Mouse (Mus musculus): Measurements from ENCODE around the gene Scand1.

Scand1 gene

GRCm38 (mm10) chr2:156307261-156307660 is 5.2 kb downstream of the Scand1 start:
- peak in 1 of 2 experiments; percentile 41 for DNase-seq (ENCODE audit: low spot score in 2 of 2)

- DNase-seq (ENCODE audit: low spot score in 2 of 2), result no peak
Measured at GRCm38 (mm10) chr2:156305818-156306217, 6.7 kb downstream of the Scand1 start.

- no peak for DNase-seq (ENCODE audit: low spot score in 2 of 2)
Measured at GRCm38 (mm10) chr2:156304351-156304750, 8.2 kb downstream of the Scand1 start.

- no peak for DNase-seq (ENCODE audit: low spot score in 2 of 2)
Measured at GRCm38 (mm10) chr2:156302063-156302462, 10.4 kb downstream of the Scand1 start.

GRCm38 (mm10) chr2:156298458-156298857 is 14.0 kb downstream of the Scand1 start:
- no peak for DNase-seq (ENCODE audit: low spot score in 2 of 2)

- DNase-seq (ENCODE audit: low spot score in 2 of 2), result no peak
Measured at GRCm38 (mm10) chr2:156297653-156298052, 14.9 kb downstream of the Scand1 start.

GRCm38 (mm10) chr2:156296190-156296589 is 16.3 kb downstream of the Scand1 start:
- no peak for DNase-seq (ENCODE audit: low spot score in 2 of 2)

GRCm38 (mm10) chr2:156295601-156296063 is 16.9 kb downstream of the Scand1 start:
- DNase-seq (ENCODE audit: low spot score in 2 of 2), result no peak

GRCm38 (mm10) chr2:156291998-156292397 is 20.5 kb downstream of the Scand1 start:
- no peak for DNase-seq (ENCODE audit: low spot score in 2 of 2)

GRCm38 (mm10) chr2:156289552-156290160 is 22.8 kb downstream of the Scand1 start:
- no peak for DNase-seq (ENCODE audit: low spot score in 2 of 2)

GRCm38 (mm10) chr2:156288222-156288621 is 24.3 kb downstream of the Scand1 start:
- no peak for DNase-seq (ENCODE audit: low spot score in 2 of 2)

GRCm38 (mm10) chr2:156286733-156287132 is 25.8 kb downstream of the Scand1 start:
- no peak for DNase-seq (ENCODE audit: low spot score in 2 of 2)

- DNase-seq (ENCODE audit: low spot score in 2 of 2), result no peak
Measured at GRCm38 (mm10) chr2:156285161-156285560, 27.3 kb downstream of the Scand1 start.

GRCm38 (mm10) chr2:156281227-156281626 is 31.3 kb downstream of the Scand1 start:
- DNase-seq (ENCODE audit: low spot score in 2 of 2), result no peak

- DNase-seq (ENCODE audit: low spot score in 2 of 2), result peak; percentile 65 to 85
Measured at GRCm38 (mm10) chr2:156278226-156279017, 34.1 kb downstream of the Scand1 start.

- no peak for DNase-seq (ENCODE audit: low spot score in 2 of 2)
Measured at GRCm38 (mm10) chr2:156272553-156272952, 40.0 kb downstream of the Scand1 start.

- DNase-seq (ENCODE audit: low spot score in 2 of 2), result no peak
Measured at GRCm38 (mm10) chr2:156267636-156268035, 44.9 kb downstream of the Scand1 start.

- no peak for DNase-seq (ENCODE audit: low spot score in 2 of 2)
Measured at GRCm38 (mm10) chr2:156263204-156263893, 49.2 kb downstream of the Scand1 start.

Data from spleen, postnatal 10 days (tissue).